Mouse (Mus musculus): Measurements from ENCODE around the gene Naf1. TPM values are rescaled to one million over a fixed set of nuclear protein-coding genes. Genes with fewer than 3 reads are reported as not detected.

Naf1 gene
- polyA plus RNA-seq, 1 experiment from 2014 or later: 3.2 TPM

GRCm38 (mm10) chr8:66883866-66884265, 23.8 kb downstream of the Naf1 start:
- WGBS: 72% methylated on average over 1 of the region's 1 CpGs
- Histone ChIP-seq H3K4me3 (ENCODE audit: control insufficient read depth in 1 of 2, insufficient read depth in 1 of 2, low read depth in 1 of 2, low read length in 2 of 2) (no peak overlapping the region), H3K4me1 (ENCODE audit: control insufficient read depth in 2 of 2, insufficient read depth in 2 of 2, low read length in 2 of 2) (no peaks in the 10 kb centered on the region), H3K4me2 (ENCODE audit: low read length) (no peak overlapping the region), H3K27me3 (ENCODE audit: control insufficient read depth, insufficient read depth, low read length) (no peaks in the 10 kb centered on the region), H3K9me3 (ENCODE audit: control insufficient read depth, low read length) (no peaks in the 10 kb centered on the region), H3K36me3 (ENCODE audit: control insufficient read depth, insufficient read depth, low read length) (peaks cover 10% of the 10 kb centered on the region), H3K27ac (replicated peaks in 1 of 2; ENCODE audit: control insufficient read depth in 1 of 2, insufficient read depth in 1 of 2, low read depth in 2 of 2, low read length in 2 of 2) (no peak overlapping the region), H3K9ac (ENCODE audit: low read length) (no peak overlapping the region)
- no peak for ATAC-seq (ENCODE audit: insufficient number of reproducible peaks, insufficient read depth, low FRiP score, low read depth)

GRCm38 (mm10) chr8:66891879-66892278, 31.9 kb downstream of the Naf1 start:
- 80% methylated on average over 2 of the region's 2 CpGs for WGBS
- Histone ChIP-seq H3K27me3 (ENCODE audit: control insufficient read depth, insufficient read depth, low read length) (no peaks in the 10 kb centered on the region), H3K9ac (ENCODE audit: low read length) (no peak overlapping the region), H3K36me3 (ENCODE audit: control insufficient read depth, insufficient read depth, low read length) (peaks cover 10% of the 10 kb centered on the region), H3K9me3 (ENCODE audit: control insufficient read depth, low read length) (no peaks in the 10 kb centered on the region), H3K27ac (replicated peaks in 1 of 2; ENCODE audit: control insufficient read depth in 1 of 2, insufficient read depth in 1 of 2, low read depth in 2 of 2, low read length in 2 of 2) (no peak overlapping the region), H3K4me1 (ENCODE audit: control insufficient read depth in 2 of 2, insufficient read depth in 2 of 2, low read length in 2 of 2) (no peaks in the 10 kb centered on the region), H3K4me2 (ENCODE audit: low read length) (no peak overlapping the region), H3K4me3 (ENCODE audit: control insufficient read depth in 1 of 2, insufficient read depth in 1 of 2, low read depth in 1 of 2, low read length in 2 of 2) (no peak overlapping the region)
- no peak for ATAC-seq (ENCODE audit: insufficient number of reproducible peaks, insufficient read depth, low FRiP score, low read depth)

GRCm38 (mm10) chr8:66905000-66905399, 45.0 kb downstream of the Naf1 start:
- 40% methylated on average over 2 of the region's 2 CpGs for WGBS
- Histone ChIP-seq H3K27me3 (ENCODE audit: control insufficient read depth, insufficient read depth, low read length) (no peaks in the 10 kb centered on the region), H3K9me3 (ENCODE audit: control insufficient read depth, low read length) (no peaks in the 10 kb centered on the region), H3K36me3 (ENCODE audit: control insufficient read depth, insufficient read depth, low read length) (no peaks in the 10 kb centered on the region), H3K4me1 (ENCODE audit: control insufficient read depth in 2 of 2, insufficient read depth in 2 of 2, low read length in 2 of 2) (peaks cover 6 to 20% of the 10 kb centered on the region in 2 experiments), H3K4me2 (ENCODE audit: low read length) (no peak overlapping the region), H3K4me3 (ENCODE audit: control insufficient read depth in 1 of 2, insufficient read depth in 1 of 2, low read depth in 1 of 2, low read length in 2 of 2) (no peak overlapping the region), H3K27ac (replicated peaks in 1 of 2; ENCODE audit: control insufficient read depth in 1 of 2, insufficient read depth in 1 of 2, low read depth in 2 of 2, low read length in 2 of 2) (no peak overlapping the region; a peak in 1 of 4 replicates), H3K9ac (ENCODE audit: low read length) (no peak overlapping the region)
- ATAC-seq (ENCODE audit: insufficient number of reproducible peaks, insufficient read depth, low FRiP score, low read depth): no peak

- no peak for ATAC-seq (ENCODE audit: insufficient number of reproducible peaks, insufficient read depth, low FRiP score, low read depth)
- H3K36me3 ChIP-seq (ENCODE audit: control insufficient read depth, insufficient read depth, low read length): no peaks in the 10 kb centered on the region
- WGBS: 81% methylated on average over 4 of the region's 4 CpGs
- no peak overlapping the region for H3K4me2 ChIP-seq (ENCODE audit: low read length)
- peaks cover 6 to 22% of the 10 kb centered on the region in 2 experiments for H3K4me1 ChIP-seq (ENCODE audit: control insufficient read depth in 2 of 2, insufficient read depth in 2 of 2, low read length in 2 of 2)
- no peaks in the 10 kb centered on the region for H3K27me3 ChIP-seq (ENCODE audit: control insufficient read depth, insufficient read depth, low read length)
- H3K9ac ChIP-seq (ENCODE audit: low read length): no peak overlapping the region
- no peak overlapping the region; a peak in 1 of 4 replicates for H3K27ac ChIP-seq (replicated peaks in 1 of 2; ENCODE audit: control insufficient read depth in 1 of 2, insufficient read depth in 1 of 2, low read depth in 2 of 2, low read length in 2 of 2)
- H3K4me3 ChIP-seq (ENCODE audit: control insufficient read depth in 1 of 2, insufficient read depth in 1 of 2, low read depth in 1 of 2, low read length in 2 of 2): no peak overlapping the region
- H3K9me3 ChIP-seq (ENCODE audit: control insufficient read depth, low read length): no peaks in the 10 kb centered on the region
Measured at GRCm38 (mm10) chr8:66905557-66905956, 45.5 kb downstream of the Naf1 start.

GRCm38 (mm10) chr8:66906116-66906515, 46.1 kb downstream of the Naf1 start:
- WGBS: 66% methylated on average over 8 of the region's 8 CpGs
- no peaks in the 10 kb centered on the region for H3K36me3 ChIP-seq (ENCODE audit: control insufficient read depth, insufficient read depth, low read length)
- H3K4me1 ChIP-seq (ENCODE audit: control insufficient read depth in 2 of 2, insufficient read depth in 2 of 2, low read length in 2 of 2): peaks cover 6 to 25% of the 10 kb centered on the region in 2 experiments
- no peak overlapping the region for H3K4me2 ChIP-seq (ENCODE audit: low read length)
- H3K27ac ChIP-seq (replicated peaks in 1 of 2; ENCODE audit: control insufficient read depth in 1 of 2, insufficient read depth in 1 of 2, low read depth in 2 of 2, low read length in 2 of 2): peak overlapping the region in 1 of 2 experiments; percentile 8; a peak in 1 of 4 replicates
- H3K4me3 ChIP-seq (ENCODE audit: control insufficient read depth in 1 of 2, insufficient read depth in 1 of 2, low read depth in 1 of 2, low read length in 2 of 2): no peak overlapping the region
- no peak for ATAC-seq (ENCODE audit: insufficient number of reproducible peaks, insufficient read depth, low FRiP score, low read depth)
- no peak overlapping the region for H3K9ac ChIP-seq (ENCODE audit: low read length)
- H3K9me3 ChIP-seq (ENCODE audit: control insufficient read depth, low read length): no peaks in the 10 kb centered on the region
- no peaks in the 10 kb centered on the region for H3K27me3 ChIP-seq (ENCODE audit: control insufficient read depth, insufficient read depth, low read length)

GRCm38 (mm10) chr8:66910684-66911083, 50.7 kb downstream of the Naf1 start:
- Histone ChIP-seq H3K27ac (replicated peaks in 1 of 2; ENCODE audit: control insufficient read depth in 1 of 2, insufficient read depth in 1 of 2, low read depth in 2 of 2, low read length in 2 of 2) (peak overlapping the region; percentile 44 to 55), H3K9ac (ENCODE audit: low read length) (0 out of 2 replicates have a peak overlapping the region, but pooled peaks have one; percentile 34), H3K4me2 (ENCODE audit: low read length) (peak overlapping the region; percentile 59)

GRCm38 (mm10) chr8:66913616-66914536, 53.9 kb downstream of the Naf1 start:
- no peak overlapping the region for H3K4me2 ChIP-seq (ENCODE audit: low read length)
- no peak overlapping the region for H3K9ac ChIP-seq (ENCODE audit: low read length)
- no peaks in the 10 kb centered on the region for H3K36me3 ChIP-seq (ENCODE audit: control insufficient read depth, insufficient read depth, low read length)
- no peaks in the 10 kb centered on the region for H3K9me3 ChIP-seq (ENCODE audit: control insufficient read depth, low read length)
- no peaks in the 10 kb centered on the region for H3K27me3 ChIP-seq (ENCODE audit: control insufficient read depth, insufficient read depth, low read length)
- no peak overlapping the region for H3K4me3 ChIP-seq (ENCODE audit: control insufficient read depth in 1 of 2, insufficient read depth in 1 of 2, low read depth in 1 of 2, low read length in 2 of 2)
- H3K4me1 ChIP-seq (ENCODE audit: control insufficient read depth in 2 of 2, insufficient read depth in 2 of 2, low read length in 2 of 2): peaks cover 2 to 8% of the 10 kb centered on the region in 2 experiments; a peak in 3 of 4 replicates
- H3K27ac ChIP-seq (replicated peaks in 1 of 2; ENCODE audit: control insufficient read depth in 1 of 2, insufficient read depth in 1 of 2, low read depth in 2 of 2, low read length in 2 of 2): no peak overlapping the region
- ATAC-seq (ENCODE audit: insufficient number of reproducible peaks, insufficient read depth, low FRiP score, low read depth): no peak
- WGBS: 68% methylated on average over 14 of the region's 14 CpGs

More at GRCm38 (mm10) chr8:66910684-66911083, 50.7 kb downstream of the Naf1 start:
- WGBS: 14% methylated on average over 6 of the region's 6 CpGs
- H3K27me3 ChIP-seq (ENCODE audit: control insufficient read depth, insufficient read depth, low read length): no peaks in the 10 kb centered on the region
- no peak; the same call in 1 of the 2 replicates for ATAC-seq (ENCODE audit: insufficient number of reproducible peaks, insufficient read depth, low FRiP score, low read depth)
- H3K4me1 ChIP-seq (ENCODE audit: control insufficient read depth in 2 of 2, insufficient read depth in 2 of 2, low read length in 2 of 2): peaks cover 4 to 15% of the 10 kb centered on the region in 2 experiments
- H3K9me3 ChIP-seq (ENCODE audit: control insufficient read depth, low read length): no peaks in the 10 kb centered on the region
- peak overlapping the region in 1 of 2 experiments; percentile 23; a peak in 1 of 4 replicates for H3K4me3 ChIP-seq (ENCODE audit: control insufficient read depth in 1 of 2, insufficient read depth in 1 of 2, low read depth in 1 of 2, low read length in 2 of 2)
- no peaks in the 10 kb centered on the region for H3K36me3 ChIP-seq (ENCODE audit: control insufficient read depth, insufficient read depth, low read length)

Measured in heart, embryonic 14.5 days (tissue).